Mouse (Mus musculus) c-Kit-negative CD71-positive TER-119-positive erythroid progenitor cells, embryonic 14.5 days (primary cell): ENCODE data around the gene Rab8b.

Experiments used
- DNase-seq: peaks from one replicate; pipeline ENCODE4 v3.0.0-alpha.2; 2013; ENCODE audit warnings: low read depth, low spot score

The Rab8b gene

GRCm38 (mm10) chr9:66919382-66919971 lies at the start of gene Rab8b:
Rab8b (minus strand) TSS chr9:66919687.
- DNase-seq: peak; percentile 97

- DNase-seq: no peak
These were observed 48.0 kb upstream of the Rab8b start for GRCm38 (mm10) chr9:66967492-66967891.

GRCm38 (mm10) chr9:66961478-66961877 lies 42.0 kb upstream of the Rab8b start:
- no peak for DNase-seq

GRCm38 (mm10) chr9:66957451-66957850 lies 38.0 kb upstream of the Rab8b start:
- no peak for DNase-seq

GRCm38 (mm10) chr9:66952886-66953285 lies 33.4 kb upstream of the Rab8b start:
- no peak for DNase-seq

- DNase-seq: no peak
These were observed 32.8 kb upstream of the Rab8b start for GRCm38 (mm10) chr9:66952321-66952720.

GRCm38 (mm10) chr9:66948536-66948935 lies 29.0 kb upstream of the Rab8b start:
- no peak for DNase-seq

GRCm38 (mm10) chr9:66945647-66946641 lies 26.5 kb upstream of the Rab8b start, which contains the start of gene Rps27l:
Rps27l (plus strand) TSS chr9:66946086.
- peak; percentile 91 for DNase-seq

GRCm38 (mm10) chr9:66945161-66945560 lies 25.7 kb upstream of the Rab8b start:
- DNase-seq: no peak

- peak; percentile 63 for DNase-seq
These were observed 19.3 kb upstream of the Rab8b start for GRCm38 (mm10) chr9:66938836-66939235.

GRCm38 (mm10) chr9:66937507-66937906 lies 18.0 kb upstream of the Rab8b start:
- DNase-seq: no peak

GRCm38 (mm10) chr9:66933869-66934808 lies 14.7 kb upstream of the Rab8b start:
- no peak for DNase-seq

GRCm38 (mm10) chr9:66930351-66930750 lies 10.9 kb upstream of the Rab8b start:
- no peak for DNase-seq

GRCm38 (mm10) chr9:66927696-66928402 lies 8.4 kb upstream of the Rab8b start:
- DNase-seq: no peak

- DNase-seq: no peak
These were observed 6.4 kb upstream of the Rab8b start for GRCm38 (mm10) chr9:66925853-66926252.

GRCm38 (mm10) chr9:66922076-66922475 lies 2.6 kb upstream of the Rab8b start:
- no peak for DNase-seq

GRCm38 (mm10) chr9:66920488-66921279 lies 1.2 kb upstream of the Rab8b start:
- DNase-seq: no peak

GRCm38 (mm10) chr9:66919981-66920380 lies 494 bp upstream of the Rab8b start:
- no peak for DNase-seq

- no peak for DNase-seq
These were observed 686 bp downstream of the Rab8b start for GRCm38 (mm10) chr9:66918672-66919330.

- no peak for DNase-seq
These were observed 1.6 kb downstream of the Rab8b start for GRCm38 (mm10) chr9:66917892-66918255.
